Mouse (Mus musculus) megakaryocyte, embryonic 14.5 days (primary cell): Measurements from ENCODE around the gene Sdr42e1.

Experiments used
- FLI1 ChIP-seq: IDR thresholded peaks from 2 replicates; pipeline ENCODE4 v1.6.1; 2012; ENCODE audit warnings: low read length, inconsistent platforms, mixed read lengths
- GATA1 ChIP-seq: IDR thresholded peaks from 3 replicates; pipeline ENCODE4 v1.6.1; 2012; ENCODE audit warnings: mixed read lengths, low read length, inconsistent platforms, borderline replicate concordance

DNA sequence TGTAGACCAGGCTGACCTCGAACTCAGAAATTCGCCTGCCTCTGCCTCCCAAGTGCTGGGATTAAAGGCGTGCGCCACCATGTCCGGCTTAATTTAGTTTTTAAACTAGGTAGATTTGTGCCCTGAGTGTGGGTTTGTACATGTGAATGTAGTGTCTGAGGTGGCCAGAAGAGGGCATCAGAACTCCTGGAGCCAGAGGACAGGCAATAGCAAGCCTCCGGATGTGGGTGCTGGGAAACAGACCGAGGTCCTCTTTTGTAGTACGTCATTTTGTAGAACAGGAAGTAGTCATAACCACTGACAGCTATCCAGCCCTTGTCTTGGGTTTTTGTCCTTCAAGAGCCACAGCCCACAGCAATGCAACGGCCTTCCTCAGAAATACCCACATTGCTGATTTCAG is 33.9 kb downstream of the Sdr42e1 start:
- no peak for TF ChIP-seq GATA1
- no peak for TF ChIP-seq FLI1
